Mouse (Mus musculus) urinary bladder, postnatal 10 days (tissue): ENCODE measurements around the gene Slc25a45.
"Not testable (repeated sequence)": the region's sequence is repeated elsewhere in the genome, so short reads cannot be mapped to it uniquely, and the experiment has no call there.

Experiments used
- DNase-seq: peaks from one replicate; pipeline ENCODE4 v3.0.0; 2022; ENCODE audit warnings: low spot score

Gene Slc25a45

DNA sequence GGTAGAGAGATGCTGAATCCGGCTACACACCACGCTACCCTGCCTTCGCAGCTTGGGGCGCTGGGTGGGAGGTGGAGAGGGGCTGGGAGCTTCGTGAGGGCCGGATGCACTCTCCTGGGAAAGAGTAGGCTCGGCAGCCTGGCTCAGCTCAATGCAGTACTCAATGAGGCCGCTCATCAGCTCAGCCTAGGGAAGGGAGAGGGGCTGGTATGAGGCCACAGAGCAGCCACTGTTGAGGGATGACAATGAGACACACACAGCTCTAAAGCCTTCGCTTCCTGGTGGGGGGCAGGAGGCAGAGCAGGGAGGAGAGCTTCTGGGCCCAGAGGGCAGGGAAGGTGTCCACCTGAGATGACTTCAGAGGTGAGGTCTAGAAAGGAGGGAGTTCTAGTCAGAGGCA lies 21.0 kb upstream of the Slc25a45 start:
- DNase-seq = no peak

DNA sequence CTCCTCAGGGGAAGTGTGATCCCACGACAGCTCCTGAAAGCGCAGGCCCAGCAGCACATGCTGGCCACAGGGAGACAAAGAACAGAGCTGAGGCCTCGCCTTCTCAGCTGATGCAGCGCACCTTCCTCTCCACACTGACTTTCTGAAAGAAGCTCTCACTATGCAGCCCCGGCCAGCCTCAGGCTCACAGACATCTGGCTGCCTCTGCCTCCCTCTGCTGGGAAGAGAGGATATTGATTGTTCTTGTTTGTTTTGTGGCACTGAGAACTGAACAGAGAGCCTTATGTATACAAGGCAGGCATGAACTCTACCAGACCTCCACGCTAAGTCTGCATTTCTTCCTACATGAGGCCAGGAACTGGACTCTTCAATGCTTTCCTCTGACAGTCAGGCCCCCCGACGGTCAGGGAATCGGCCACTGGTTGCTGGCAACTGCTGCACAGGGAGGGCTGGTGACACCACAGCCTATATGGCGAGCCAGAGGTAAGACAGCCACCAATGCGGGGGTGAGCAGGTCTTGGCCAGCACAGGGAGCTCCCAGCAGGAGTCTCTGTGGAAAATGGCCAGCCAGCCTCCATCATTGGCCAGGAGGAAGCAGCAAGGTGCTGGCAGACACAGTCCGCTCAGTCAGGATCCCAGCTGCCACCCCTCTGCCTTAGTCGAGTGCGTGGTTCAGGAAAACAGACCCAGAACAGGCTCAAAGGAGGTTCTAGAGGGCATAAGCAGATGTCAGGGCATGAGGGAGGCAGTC lies 15.1 kb upstream of the Slc25a45 start:
- DNase-seq = no peak

DNA sequence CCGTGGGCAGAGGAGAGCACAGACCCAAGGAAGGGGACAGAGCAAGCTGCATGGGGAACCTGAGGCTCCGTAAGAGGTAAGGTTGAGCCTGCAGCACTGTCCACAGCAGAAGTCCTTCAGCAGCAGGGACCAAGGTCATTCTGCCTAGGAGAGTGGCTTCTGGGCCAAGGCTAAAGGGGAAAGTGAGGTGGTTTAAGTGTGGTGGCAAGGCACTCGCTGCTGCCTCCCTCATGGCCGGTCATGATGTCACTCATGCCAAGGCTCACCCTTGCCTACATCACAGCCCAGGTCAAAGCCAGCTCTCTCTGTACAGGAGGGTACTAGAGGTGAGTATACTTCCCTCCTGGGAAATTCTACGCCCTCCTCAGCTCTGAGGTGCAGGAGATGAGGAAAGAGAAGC lies 13.8 kb upstream of the Slc25a45 start:
- DNase-seq = no peak

DNA sequence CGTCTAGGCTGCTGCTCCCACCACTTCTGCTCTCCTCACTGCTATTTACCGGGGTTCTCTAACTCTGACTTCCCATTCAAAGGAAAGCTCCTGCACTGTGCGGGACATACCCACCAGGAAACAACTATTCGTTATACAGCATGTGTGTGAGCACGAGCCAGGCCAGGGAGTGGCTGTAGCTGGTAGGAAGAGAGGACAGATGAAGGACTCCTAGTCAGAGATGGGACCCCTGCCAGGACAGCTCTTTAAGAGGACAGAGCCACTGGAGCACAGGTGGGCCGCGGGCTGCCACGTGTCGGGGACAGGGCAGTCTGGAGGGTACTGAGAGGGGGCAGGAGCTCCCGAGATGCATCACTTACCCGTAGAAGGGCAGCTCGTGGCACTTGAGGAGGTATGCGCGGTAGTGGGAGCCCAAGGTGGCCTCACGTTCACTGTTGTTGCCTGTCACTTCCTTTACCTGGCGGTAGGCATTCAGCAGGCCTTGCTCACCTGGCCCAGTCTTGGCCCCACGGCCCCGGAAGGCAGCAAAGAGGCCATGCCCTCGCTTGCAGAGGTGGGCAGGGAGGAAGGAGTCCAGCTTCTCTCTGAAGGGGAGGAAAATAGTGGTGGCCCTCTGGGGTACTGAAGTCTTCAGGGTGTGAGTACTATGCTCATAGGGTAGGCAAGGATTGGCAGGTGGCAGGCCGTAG lies 12.8 kb upstream of the Slc25a45 start:
- no peak for DNase-seq

DNA sequence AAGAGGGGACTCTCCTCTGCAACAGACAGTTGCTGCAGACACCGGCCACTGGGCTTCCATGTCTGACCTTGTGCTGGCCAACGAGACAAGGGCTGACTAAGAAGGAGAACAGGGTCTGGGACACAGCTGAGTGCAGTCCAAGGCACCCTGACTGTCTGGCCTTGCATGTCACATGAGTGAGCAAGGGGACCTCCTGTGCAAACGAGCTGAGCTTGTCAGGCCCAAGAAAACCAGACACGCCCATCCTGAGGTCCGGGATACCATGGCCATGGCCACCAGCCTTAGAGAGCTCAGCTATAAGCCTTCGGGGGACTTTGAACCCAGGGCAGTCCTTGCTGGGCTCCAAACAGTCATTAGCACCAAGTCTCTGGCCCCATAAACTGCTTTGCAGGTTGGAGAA lies 9.5 kb upstream of the Slc25a45 start:
- DNase-seq = no peak

DNA sequence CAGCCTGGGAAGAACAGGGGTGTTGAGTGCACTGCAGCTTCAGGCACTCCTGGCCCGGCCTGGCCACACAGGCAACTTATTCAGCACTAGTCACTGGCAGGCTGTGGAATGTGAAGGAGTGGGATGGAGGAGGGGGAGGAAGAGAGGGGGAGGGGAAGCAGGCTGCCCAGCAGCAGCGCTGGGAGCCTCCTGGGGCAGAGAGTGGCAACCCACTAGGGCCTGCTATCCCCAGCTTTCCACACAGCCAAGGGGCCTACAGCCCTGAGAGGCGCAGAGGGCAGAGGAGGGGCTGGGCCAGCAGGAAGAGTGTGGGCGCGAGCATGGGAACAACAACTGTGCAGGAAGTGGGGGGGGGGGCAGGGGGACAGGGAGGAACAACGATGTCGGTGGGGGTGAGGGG lies 6.3 kb upstream of the Slc25a45 start:
- no peak for DNase-seq

DNA sequence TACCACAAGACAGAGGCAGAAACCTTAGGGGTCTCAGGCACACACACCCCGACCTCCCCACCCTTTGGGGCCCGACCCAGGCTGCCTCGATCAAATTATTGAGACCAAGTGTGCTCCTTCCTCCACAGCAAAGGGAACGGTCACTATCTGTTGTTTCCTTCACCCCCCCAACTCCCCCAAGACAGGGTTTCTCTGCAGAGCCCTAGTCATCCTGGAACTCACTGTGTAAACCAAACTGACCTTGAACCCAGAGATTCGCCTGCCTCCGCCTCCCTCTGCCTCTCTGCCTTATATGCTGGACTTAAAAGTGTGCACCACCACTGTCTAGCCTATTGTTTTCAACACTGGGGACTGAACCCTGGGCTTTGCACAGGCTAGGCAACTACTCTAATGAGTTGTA lies 5.9 kb upstream of the Slc25a45 start:
- DNase-seq = no peak

DNA sequence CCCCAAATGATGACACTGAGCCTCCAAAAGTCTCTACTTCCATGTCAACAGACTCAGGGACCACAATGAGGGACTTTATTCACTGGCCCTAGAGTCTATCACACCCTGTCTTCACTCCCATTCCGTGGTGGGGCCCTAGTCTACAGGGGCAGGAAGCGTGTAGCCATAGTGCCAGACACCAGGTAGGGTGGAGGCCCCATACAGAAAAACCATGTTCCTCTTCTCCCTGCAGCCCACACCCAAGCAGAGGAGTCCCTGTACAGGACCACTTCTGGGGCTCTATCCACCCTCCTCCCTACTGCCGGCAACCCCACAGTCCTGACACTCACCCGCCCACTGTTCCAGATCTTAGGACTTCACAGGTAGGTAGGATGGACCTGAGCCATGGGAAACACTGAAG lies 5.1 kb upstream of the Slc25a45 start:
- no peak for DNase-seq

DNA sequence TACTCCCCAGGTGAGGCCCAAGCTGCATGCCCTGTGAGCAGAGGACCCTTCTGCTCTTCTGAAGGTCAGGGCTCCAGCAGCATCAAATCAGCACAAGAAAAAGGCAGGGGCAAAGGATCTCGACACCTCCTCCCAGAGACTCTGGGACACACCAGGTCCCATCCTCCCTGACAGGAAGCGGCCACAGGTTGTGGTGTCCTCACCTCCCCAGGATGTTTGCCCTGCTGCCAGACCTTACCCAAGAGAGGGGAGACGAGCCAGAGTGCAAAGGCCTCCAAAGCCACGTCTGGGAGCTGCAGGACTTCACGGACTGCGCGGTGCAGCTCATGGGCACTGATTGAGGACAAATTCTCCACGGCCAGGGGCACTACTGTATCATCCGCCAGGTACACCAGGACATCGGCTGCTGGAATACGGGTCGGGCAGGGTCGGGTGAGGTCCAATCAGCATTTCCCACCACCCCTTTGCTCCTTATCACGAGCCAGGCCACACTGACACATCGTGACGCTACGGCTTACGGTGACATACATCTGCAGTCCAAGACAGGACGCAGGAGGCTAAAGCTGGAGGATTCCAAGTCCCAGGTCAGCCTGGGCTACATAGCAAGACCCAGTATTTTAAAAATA lies 4.6 kb upstream of the Slc25a45 start:
- no peak for DNase-seq

DNA sequence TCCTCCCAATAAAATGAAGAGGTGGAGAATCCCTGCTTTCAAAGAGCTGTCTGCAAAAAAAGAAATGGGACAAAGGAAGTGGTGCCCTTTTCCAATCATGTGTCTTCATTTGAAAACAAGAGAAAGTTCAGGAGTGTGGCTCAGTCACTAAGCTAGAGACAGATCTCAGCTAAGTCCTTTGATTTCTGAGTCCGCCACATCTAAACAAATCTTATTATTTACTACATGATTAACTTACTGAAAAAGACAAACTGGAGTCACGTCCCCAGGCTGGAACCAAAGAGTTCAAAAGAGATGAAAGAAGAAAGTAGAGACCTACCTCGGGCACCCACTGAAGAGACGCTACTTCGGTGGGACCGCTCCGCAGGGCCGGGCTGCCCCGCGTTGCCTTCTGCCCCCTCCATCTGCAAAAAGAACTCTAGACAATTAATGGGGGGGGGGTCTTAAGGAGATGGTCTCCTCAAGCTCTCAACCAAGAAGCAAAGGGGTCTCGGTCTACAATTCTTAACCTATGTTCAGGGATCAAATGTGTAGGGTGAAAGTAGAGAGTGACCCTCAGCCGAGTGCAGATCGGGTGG lies 3.1 kb upstream of the Slc25a45 start:
- DNase-seq = no peak

DNA sequence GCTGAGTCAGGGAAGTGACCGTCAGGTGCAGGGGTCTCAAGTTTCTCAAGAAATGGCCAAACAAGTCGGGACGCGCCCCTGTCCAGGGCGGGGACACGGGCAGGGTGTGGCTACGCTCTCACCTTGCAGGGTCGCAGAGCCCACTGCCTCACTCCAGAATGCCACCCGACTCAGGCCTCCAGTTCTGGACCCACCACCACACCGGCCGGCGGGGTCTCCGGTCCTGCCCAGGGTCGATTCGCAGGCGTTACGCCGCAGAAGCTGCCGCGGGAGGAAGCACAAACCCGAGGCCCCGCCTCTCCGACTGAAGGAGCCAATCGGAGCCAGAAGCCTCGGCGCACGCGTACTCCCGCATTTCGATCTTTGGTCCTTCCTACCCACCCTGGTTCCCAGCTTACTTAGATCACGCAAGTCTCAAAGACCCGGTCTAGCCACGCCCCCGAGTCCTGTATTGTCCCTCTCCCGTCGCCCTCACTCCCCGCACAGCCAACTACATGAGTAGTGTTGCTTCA lies 2.6 kb upstream of the Slc25a45 start, which contains the start of gene Frmd8:
Frmd8 (minus strand) TSS at position 306 of the 512 bp plus-strand sequence.
- peak; percentile 65 for DNase-seq

DNA sequence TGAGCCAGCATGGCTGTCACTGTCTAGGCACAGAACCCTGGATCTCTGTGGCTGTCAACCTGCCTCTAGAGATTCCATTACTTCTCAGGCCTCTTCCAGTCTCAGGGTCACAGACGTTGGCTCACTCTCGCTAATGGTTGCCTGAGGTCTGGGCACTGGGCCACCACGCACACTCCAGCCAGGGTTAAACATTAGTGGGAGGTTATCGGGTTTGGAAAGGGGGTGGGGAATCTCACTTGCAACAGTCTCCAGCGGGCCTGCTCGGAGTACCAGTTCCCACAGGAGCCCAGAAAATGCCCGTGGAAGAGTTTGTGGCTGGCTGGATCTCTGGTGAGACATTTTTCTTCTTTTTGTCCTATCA lies 734 bp downstream of the Slc25a45 start:
- DNase-seq = no peak

DNA sequence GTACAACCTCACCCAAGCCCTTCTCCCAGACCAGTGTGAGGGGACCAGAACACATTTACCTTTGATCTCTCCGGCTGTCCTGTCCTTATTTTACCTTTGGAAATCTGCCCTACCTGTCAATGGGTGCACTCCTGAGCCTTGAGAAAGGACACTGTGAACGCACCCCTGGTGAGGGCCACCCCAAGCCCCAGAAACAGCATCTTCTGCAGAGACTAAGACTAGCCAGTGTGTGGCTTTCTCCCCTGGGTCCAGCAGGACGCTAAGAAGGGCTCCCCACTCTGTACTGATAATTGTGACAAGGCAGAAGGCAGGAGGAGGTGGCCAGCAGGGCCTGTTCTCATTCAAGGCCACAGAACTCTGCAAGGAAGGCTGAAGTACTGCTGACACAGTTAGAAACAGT lies 1.3 kb downstream of the Slc25a45 start:
- DNase-seq = no peak

DNA sequence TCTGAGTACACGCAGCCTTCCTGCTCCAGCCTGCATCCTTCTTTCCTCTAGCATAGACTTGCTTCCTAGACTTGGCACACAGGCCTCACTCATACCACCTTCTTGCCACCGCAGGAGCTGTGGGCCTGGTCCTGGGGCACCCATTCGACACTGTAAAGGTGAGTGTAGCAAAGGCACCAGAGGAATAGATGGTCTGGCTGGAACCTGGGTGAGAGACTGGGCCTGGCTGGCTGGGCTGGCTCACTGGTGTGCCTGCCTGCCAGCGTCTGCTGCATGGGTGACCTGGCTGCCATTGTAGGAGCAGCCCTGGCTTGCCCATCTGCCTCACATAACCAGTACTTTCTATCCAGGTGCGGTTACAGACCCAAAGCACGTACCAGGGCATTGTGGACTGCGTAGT lies 2.1 kb downstream of the Slc25a45 start:
- DNase-seq = no peak

DNA sequence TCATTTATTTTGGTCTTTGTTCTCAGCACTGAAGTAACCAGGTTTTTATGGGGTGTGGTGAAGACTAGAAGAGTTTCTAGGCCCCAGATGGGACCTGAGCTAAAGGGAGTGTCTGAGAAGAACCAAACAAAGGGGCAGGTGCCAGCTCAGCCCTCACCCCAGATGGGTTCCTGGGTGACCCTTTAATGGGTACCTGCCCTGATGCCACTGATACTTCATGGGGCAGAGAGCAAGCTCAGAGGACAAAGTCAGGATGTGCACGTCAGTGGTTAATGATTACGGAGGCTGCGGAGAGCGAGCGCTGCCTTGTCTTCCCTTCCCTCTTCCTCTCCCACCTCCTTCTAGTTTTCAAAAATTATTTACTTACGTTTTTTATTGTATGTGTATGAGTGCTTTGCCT lies 3.5 kb downstream of the Slc25a45 start:
- no peak for DNase-seq

DNA sequence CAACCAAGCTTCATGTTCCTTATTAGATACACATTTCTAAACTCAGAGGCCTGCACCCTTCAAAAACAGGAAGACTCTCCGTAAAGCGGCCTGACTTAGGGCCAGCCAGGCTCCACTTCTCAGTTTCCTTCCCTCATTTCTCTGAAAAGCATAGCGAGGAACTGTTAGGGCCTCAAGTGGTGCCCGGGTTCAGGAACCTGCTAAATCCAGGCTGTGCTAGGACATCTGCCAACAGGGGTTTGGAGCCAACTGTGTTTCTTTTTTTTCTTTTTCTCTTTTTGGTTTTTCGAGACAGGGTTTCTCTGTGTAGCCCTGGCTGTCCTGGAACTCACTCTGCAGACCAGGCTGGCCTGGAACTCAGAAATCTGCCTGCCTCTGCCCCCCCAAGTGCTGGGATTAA lies 4.5 kb downstream of the Slc25a45 start:
- not testable (repeated sequence) for DNase-seq

DNA sequence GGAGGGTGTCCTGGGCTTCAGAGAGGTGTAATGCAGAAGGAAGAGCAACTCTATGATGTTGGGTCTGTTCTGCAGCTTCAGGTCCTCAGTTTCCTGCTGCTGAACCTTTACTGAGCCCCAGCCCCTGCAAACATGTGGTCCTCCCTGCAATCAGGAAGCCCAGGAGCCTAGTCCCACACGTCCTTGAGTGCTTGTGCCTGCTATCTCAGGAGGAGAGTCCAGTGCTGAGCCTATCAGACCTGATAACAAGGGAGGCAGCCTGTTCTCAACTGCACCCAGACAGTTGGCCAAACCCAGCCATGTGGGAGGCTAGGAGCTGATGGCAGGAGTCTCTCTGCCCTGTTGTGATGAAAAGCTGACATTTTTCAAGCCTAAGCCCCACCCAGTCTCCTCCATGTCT lies 6.3 kb downstream of the Slc25a45 start:
- no peak for DNase-seq

DNA sequence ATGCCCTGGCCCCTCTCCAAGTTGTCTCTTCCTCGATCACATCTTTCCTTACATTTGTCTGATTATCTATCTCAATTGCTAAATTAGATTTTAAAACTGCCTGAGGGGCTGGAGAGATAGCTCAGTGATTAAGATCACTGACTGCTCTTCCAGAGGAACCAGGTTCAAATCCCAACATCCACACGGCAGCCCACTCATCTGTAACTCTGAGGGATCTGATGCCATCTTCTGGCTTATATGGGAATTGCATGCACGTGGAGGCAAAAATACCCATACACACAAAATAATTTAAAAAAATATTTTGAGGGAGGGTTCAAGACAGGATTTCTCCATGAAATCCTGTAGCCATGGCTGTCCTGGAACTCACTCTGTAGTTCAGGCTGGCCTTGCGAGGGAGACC lies 8.2 kb downstream of the Slc25a45 start:
- DNase-seq = no peak

DNA sequence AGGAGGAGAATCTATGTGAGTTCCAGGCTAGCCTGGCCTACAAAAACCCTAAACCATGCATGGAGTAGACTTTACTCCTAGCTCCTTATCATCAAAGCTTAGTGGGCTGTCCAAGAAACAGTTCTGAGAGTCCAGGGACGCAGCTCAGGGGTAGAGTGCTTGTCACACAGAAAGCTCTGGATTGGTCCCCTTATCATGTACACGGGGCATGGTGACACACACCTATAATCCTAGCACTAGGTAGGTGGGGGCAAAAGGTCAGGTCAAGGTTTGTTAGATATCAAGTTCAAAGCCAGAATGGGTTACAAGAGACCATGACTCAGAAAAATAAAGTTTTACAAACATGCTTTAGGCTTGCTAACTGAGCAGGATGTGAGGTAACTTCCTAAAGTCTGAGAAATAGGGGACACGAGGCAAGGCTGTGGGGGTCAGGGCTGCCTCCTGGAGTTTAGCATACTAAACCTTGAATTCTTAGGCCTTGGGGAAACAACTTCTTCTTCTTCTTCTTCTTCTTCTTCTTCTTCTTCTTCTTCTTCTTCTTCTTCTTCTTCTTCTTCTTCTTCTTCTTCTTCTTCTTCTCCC lies 9.7 kb downstream of the Slc25a45 start:
- no peak for DNase-seq

DNA sequence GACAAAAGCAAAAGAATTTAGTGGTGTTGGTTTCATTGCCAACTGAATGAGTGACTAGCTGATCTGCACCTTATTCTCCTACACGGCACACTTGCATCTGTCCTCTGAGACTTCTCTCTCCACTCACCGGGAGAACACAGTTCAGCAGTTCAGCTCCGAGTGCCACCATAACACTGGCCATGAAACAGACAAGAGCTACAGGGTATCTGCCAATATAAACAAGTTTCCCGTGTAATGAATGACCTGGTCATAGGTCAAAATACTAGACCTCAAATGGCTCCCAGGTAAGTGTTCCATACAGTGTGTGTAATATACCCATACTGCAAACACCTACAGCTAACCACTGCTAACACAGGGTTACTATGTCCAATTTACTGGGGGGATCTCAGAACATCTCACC lies 11.6 kb downstream of the Slc25a45 start:
- no peak for DNase-seq

DNA sequence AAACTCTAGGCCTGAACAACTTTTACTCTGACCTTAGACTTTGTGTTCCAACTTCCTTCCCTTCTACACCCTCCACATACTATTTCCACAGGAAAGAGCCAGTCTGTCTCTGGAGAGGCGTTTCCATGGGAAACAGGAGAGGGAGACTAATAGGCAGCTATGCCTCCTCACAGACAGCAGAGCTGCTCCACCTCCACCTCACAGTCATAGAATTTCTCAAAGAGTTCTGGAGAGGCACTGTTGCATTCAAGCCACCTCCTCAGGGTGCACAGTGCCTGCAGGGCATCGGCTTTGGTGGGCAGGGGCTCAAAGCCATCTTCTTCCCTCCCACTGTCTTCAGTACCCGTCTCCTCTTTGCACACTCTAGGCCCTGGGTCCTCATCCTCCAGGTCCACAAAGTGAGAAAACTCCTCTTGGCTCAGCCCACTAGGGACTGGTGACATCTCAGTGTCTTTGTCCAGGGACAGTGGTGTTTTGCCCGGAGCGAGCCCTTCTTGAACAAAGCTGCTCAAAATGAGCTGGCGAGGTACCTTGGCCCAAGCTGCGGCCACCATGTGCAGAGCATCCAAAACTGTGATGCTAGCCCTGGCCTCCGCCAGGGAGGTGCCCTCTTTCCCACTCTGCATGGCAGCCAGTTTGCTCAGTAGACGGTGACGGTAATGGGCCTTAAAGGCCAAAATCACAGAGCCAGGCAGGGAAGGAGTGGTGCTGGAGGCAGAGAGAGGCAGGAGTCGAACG lies 14.1 kb downstream of the Slc25a45 start:
- no peak for DNase-seq

DNA sequence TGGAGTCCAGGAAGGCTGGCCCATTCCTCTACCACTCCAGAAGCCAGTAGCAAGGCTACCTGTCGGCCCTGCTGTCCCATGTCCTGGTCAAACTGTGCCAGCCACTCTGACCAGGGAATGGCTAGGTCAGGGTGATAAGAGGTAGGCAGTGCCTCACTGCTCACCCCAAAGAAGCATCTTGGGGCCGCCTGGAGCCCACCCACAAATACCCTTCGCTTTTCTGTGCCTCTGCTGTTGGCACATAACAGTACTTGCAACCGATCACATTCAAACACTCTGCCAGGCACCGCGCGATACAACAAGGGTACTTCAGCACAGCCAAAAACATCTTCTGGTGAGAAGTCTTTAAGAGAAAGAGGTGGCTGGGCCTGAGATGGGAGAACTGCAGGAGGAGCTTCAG lies 14.7 kb downstream of the Slc25a45 start:
- no peak for DNase-seq
